Mouse (Mus musculus) spleen, adult 18-20 months (tissue): ENCODE results near the gene Plpp1.

Experiments used
- DNase-seq, 2 experiments: peaks; one replicate each; pipeline ENCODE4 v3.0.0; 2022; ENCODE audit warnings: mixed read lengths in 2 of 2

Plpp1 gene

DNA sequence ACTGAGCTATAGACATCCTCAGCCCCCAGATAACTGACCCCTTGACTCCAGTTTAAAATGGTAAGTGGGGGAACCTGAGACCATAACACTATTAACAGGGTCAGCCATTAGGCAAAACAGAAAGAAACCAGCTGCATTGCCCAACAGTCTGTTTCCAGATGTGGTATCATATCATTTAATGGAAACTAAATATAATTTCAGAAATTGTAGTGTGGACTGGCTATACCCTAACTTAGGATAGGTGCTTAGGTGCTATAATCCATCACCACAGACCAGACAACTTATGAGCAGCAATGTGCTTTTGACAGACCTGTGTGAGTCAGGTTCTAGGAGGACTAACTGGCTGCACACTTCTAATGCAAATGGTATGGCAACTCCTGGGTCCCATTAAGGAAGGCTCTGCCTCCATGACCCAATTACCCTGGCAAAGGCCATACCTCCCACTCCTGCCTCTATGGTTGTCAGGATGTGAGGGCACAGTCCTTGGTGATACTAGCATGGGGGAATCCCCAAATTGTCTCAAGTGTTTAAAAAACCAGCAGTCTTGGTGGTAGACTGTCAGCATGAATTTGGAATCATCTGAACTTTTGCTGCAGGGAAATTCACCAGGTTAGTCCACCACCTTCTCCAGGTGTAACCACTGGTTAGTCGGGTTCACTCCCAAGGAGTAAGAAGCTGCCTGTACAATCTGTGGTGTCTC is 62.5 kb downstream of the Plpp1 start:
- no peak for DNase-seq

DNA sequence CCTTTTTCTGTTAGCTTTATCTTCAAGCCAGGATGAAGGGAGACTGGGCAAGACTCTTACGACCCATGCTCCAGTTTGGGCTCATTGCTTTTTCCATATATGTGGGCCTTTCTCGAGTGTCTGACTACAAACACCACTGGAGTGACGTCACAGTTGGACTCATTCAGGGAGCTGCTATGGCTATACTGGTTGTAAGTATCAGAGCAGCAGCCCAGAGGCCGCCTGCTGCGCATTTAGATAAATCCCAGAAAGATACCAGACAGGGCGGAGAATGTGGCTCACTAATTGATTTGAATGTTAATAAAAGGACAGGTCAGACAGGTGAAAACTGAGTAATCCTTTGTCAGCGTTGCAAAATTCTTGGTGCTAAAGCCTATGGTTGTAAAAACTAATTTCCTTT is 66.2 kb downstream of the Plpp1 start:
- no peak for DNase-seq

DNA sequence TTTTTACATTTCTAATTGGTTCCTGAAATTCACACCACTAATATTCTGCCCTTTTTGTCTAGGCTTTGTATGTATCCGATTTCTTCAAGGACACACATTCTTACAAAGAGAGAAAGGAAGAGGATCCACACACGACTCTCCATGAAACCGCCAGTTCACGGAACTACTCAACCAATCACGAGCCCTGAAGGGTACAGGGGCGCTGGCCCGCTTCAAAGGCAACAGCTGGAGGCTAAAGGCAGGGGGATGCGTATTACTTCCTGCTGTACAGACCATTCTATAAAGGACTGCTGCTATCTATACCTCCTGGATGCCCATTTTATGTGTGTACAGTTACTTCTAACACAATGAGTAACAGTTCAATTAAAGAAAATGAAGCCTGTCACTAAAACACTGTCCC is 66.8 kb downstream of the Plpp1 start:
- DNase-seq: no peak

DNA sequence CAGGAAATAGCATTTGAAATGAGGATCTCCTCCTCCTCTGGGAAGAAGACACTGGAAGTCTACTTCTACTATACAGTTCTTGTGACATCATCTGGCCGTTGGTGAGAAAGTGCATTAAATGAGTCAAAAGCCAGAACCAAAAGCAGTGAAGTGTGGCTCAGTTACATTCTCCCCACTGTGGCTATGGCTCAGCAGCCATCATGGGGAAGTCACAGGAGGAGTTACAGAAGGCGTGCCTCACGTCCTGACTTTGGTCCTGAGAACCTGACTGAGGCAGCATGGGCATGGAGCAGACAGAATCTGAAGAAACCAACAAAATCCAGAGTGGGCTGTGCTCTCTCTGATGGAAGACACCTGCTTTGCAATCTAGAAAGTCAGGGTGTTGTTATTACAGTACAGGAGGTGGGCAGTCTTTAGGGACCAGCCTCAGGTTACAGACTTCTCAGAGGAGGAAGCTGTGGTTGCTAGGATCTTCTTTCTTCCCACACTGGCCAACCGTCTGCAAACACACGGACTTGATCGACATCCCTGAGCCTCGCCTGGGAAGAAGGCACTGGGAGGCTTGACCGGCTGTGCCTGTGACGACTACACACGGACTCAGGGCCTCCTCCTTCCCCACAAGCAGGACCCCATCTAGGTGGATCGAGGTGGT is 69.6 kb downstream of the Plpp1 start:
- DNase-seq: no peak

DNA sequence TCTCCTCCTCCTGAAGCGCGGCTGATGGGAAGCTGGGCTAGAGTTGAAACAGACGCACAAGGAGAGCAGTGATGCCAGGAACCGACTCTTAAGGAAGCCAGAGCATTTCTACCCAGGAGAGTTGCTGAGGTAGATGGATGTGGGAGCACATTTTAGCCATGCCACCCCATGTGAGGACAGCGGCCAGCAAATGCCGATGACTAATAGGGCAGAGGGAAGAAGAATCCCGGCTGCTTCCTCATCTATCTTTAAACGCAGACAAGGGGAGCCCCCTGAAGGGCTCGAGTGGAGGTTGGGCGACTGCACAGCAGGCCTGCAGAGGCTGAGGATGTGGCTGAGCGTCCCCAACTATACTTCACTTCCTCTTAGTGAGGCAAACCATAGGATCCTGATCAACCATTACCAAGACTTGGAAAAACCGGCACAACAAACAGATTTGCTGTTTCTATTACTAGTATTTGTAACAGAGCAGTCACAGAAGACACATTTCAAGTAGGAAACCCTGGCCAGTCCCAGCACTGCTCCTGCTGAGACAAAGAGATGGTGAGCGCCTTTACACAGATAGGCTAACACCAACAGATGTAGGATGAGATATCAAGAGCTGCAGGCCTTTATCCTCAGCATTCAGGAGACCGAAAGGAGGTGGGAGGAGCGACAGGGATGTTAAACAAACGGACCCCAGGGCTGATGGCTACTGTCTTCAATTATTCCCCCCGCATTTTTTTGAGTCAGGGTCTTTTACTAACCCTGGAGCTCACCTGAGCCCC is 71.1 kb downstream of the Plpp1 start:
- DNase-seq: no peak

DNA sequence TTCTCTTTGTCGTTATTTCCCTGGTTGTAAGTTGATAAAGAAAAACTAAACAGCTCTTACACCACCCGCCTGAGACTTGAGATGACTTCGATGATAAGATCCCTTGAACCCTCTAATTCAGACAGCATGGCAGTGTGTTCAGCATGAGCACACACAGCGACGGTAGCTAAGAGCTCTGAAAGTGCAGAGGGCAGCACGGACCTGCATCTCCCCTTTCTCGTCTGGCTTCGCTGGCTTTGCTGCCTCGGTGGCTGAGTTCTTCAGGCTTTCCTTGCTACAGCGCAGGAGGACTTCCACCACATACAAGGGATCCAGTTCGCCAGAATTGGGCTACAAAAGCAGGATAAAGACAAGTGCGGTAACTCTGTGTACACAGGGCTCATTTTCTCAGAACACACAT is 86.6 kb downstream of the Plpp1 start:
- DNase-seq: no peak

DNA sequence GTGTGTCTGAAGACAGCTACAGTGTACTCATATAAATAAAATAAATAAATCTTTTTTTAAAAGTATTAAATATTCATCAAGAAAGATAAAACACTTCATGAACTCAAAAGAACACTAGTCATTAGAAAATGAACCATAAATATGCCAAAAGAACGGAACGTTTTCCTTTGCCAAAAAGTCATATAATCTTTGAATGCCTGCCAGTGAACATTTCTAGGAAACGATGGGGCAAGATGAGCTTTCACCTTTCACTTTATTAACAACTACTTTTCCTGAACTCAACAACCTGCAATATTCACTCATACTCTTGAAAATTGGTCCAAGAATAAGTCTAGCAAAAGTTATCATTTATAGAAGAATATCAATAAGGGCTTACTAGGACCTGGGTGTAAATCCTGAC is 101.6 kb downstream of the Plpp1 start:
- no peak for DNase-seq

DNA sequence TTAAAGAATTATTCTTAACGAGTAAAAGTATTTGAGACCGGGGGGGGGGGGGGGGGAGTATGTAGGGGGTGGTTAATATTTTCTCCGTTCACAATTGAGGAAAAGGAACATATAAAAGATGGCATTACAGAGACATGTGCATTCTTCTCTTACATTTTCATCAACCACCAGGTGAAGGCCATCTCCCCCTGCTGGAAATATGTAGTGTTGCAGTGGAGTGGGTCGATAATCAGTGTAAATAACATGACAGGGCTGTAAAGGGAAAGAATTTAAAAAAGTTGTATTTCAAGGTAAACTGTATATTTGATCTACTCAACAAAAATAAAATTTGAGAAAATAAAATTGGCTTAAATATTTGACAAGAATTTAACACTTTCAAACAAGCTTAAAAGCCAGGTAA is 109.1 kb downstream of the Plpp1 start:
- DNase-seq: peak in 1 of 2 experiments; percentile 19

DNA sequence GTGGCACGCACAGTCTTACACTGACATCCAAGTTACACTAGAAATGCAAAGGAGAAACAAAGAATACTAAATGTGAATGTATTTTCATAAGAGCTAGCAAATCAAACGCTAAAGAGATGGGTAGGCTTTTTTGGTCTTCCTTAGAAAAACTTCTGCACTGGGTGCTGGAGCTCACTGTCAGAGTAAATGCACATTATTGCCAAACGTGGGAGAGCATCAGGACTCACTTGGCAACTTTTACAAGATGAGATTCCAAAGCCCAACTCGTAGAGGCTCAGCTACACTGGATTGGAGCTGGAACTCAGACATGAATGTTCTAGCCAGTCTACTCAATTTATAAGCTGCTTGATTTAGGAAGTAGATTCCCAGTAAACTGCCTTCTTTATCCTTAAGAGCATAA is 109.8 kb downstream of the Plpp1 start:
- DNase-seq: no peak
